Mouse (Mus musculus) lung, embryonic 16.5 days (tissue): ENCODE measurements around the gene Tubd1. TPM values are rescaled to one million over a fixed set of nuclear protein-coding genes. Genes with fewer than 3 reads are reported as not detected.

Experiments used
- ATAC-seq: fragments of 200-750 bp; cut with Nextera tagmentation; 2 replicates; pipeline ENCODE4 v1.8.0; 2017; ENCODE audit warnings: low read depth, mild to moderate bottlenecking, moderate library complexity
- H3K27ac ChIP-seq: fragments of 300-500 bp; sonication (generic); 2 replicates; pipeline ENCODE4 v1.5.1; 2014; ENCODE audit warnings: mild to moderate bottlenecking, control low read depth, low read length
- H3K27me3 ChIP-seq: fragments of 300-500 bp; sonication (generic); 2 replicates; pipeline ENCODE4 v1.6.1; 2014; ENCODE audit warnings: low read depth, low read length, mixed read lengths; ENCODE audit not compliant: control insufficient read depth, insufficient read depth
- H3K36me3 ChIP-seq: fragments of 300-500 bp; sonication (generic); 2 replicates; pipeline ENCODE4 v1.6.1; 2014; ENCODE audit warnings: low read length; ENCODE audit not compliant: control insufficient read depth, insufficient read depth
- H3K4me1 ChIP-seq: fragments of 300-500 bp; sonication (generic); replicated peaks from 2 replicates; pipeline ENCODE4 v1.6.1; 2014; ENCODE audit warnings: low read length, mixed read lengths; ENCODE audit not compliant: control insufficient read depth, insufficient read depth
- H3K4me2 ChIP-seq: fragments of 300-500 bp; sonication (generic); 2 replicates; pipeline ENCODE4 v1.6.1; 2014; ENCODE audit warnings: low read depth, low read length, control low read depth
- H3K4me3 ChIP-seq: fragments of 300-500 bp; sonication (generic); 2 replicates; pipeline ENCODE4 v1.5.1; 2014; ENCODE audit warnings: mild to moderate bottlenecking, low read length, control low read depth
- H3K9ac ChIP-seq: fragments of 300-500 bp; sonication (generic); 2 replicates; pipeline ENCODE4 v1.6.1; 2014; ENCODE audit warnings: low read length, control low read depth
- H3K9me3 ChIP-seq: fragments of 300-500 bp; sonication (generic); 2 replicates; pipeline ENCODE4 v1.6.1; 2016; ENCODE audit warnings: low read length; ENCODE audit not compliant: control insufficient read depth
- WGBS: fragments of 180-500 bp; shearing (Covaris S2); extraction: QIAGEN DNeasy Blood & Tissue Kit; methylation state at CpG from one replicate; pipeline ENCODE4 v1.1.7; 2014; 5-methylcytosine and 5-hydroxymethylcytosine counted together
- polyA plus RNA-seq: library from polyadenylated mRNA; unstranded; fragments of >200 nt; fragmentation: Nextera tagmentation; extraction: Ambion mirVana; gene quantifications from 2 replicates; pipeline ENCODE4 v1.2.1, GENCODE M21; 2015

Gene Tubd1
- polyA plus RNA-seq, 1 experiment from 2014 or later = 14.0 TPM

- no peak for ATAC-seq
- Histone ChIP-seq H3K9me3 (no peaks in the 10 kb centered on the region), H3K9ac (peak overlapping the region; percentile 83), H3K4me3 (peak overlapping the region; percentile 66), H3K4me1 (peaks cover 19% of the 10 kb centered on the region), H3K27me3 (no peaks in the 10 kb centered on the region), H3K36me3 (no peaks in the 10 kb centered on the region), H3K4me2 (peak overlapping the region; percentile 77), H3K27ac (peak overlapping the region; percentile 94)
- WGBS = 9% methylated on average over 12 of the region's 12 CpGs
Measured at GRCm38 (mm10) chr11:86586177-86586867, 41.5 kb downstream of the Tubd1 start.

- H3K27me3 ChIP-seq = no peaks in the 10 kb centered on the region
- peak overlapping the region; percentile 83 for H3K9ac ChIP-seq
- peak overlapping the region; percentile 94 for H3K27ac ChIP-seq
- peak overlapping the region; percentile 77 for H3K4me2 ChIP-seq
- H3K9me3 ChIP-seq = no peaks in the 10 kb centered on the region
- H3K4me3 ChIP-seq = peak overlapping the region; percentile 66
- WGBS = 2% methylated on average over 15 of the region's 15 CpGs
- peaks cover 16% of the 10 kb centered on the region for H3K4me1 ChIP-seq
- H3K36me3 ChIP-seq = no peaks in the 10 kb centered on the region
- ATAC-seq = peak; percentile 92
Measured at GRCm38 (mm10) chr11:86586868-86587792, 42.3 kb downstream of the Tubd1 start.

GRCm38 (mm10) chr11:86587830-86588229 lies 43.0 kb downstream of the Tubd1 start:
- Histone ChIP-seq H3K4me1 (peaks cover 21% of the 10 kb centered on the region), H3K4me3 (no peak overlapping the region; the same call in 1 of the 2 replicates), H3K27me3 (no peaks in the 10 kb centered on the region), H3K9me3 (no peaks in the 10 kb centered on the region), H3K4me2 (peak overlapping the region; percentile 77), H3K9ac (peak overlapping the region; percentile 44), H3K27ac (peak overlapping the region; percentile 94), H3K36me3 (no peaks in the 10 kb centered on the region)
- WGBS = 22% methylated on average over 7 of the region's 7 CpGs
- no peak for ATAC-seq

- Histone ChIP-seq H3K27ac (no peak overlapping the region), H3K4me3 (no peak overlapping the region), H3K9ac (no peak overlapping the region), H3K27me3 (no peaks in the 10 kb centered on the region), H3K36me3 (no peaks in the 10 kb centered on the region), H3K4me1 (peaks cover 29% of the 10 kb centered on the region), H3K4me2 (no peak overlapping the region), H3K9me3 (no peaks in the 10 kb centered on the region)
- ATAC-seq = no peak
- 89% methylated on average over 4 of the region's 4 CpGs for WGBS
Measured at GRCm38 (mm10) chr11:86588583-86589298, 44.0 kb downstream of the Tubd1 start.

- no peak overlapping the region for H3K4me3 ChIP-seq
- no peaks in the 10 kb centered on the region for H3K27me3 ChIP-seq
- H3K4me2 ChIP-seq = no peak overlapping the region
- WGBS = 75% methylated on average over 4 of the region's 4 CpGs
- H3K36me3 ChIP-seq = no peaks in the 10 kb centered on the region
- no peak overlapping the region for H3K9ac ChIP-seq
- no peak overlapping the region for H3K27ac ChIP-seq
- peaks cover 28% of the 10 kb centered on the region for H3K4me1 ChIP-seq
- ATAC-seq = no peak
- H3K9me3 ChIP-seq = no peaks in the 10 kb centered on the region
Measured at GRCm38 (mm10) chr11:86590066-86590465, 45.3 kb downstream of the Tubd1 start.

GRCm38 (mm10) chr11:86590579-86590978 lies 45.8 kb downstream of the Tubd1 start:
- H3K27ac ChIP-seq = no peak overlapping the region
- H3K9ac ChIP-seq = no peak overlapping the region
- H3K4me2 ChIP-seq = no peak overlapping the region
- H3K4me3 ChIP-seq = no peak overlapping the region
- ATAC-seq = no peak
- peaks cover 28% of the 10 kb centered on the region for H3K4me1 ChIP-seq
- no peaks in the 10 kb centered on the region for H3K9me3 ChIP-seq
- no peaks in the 10 kb centered on the region for H3K36me3 ChIP-seq
- H3K27me3 ChIP-seq = no peaks in the 10 kb centered on the region
- 70% methylated on average over 10 of the region's 10 CpGs for WGBS

- Histone ChIP-seq H3K4me2 (no peak overlapping the region), H3K36me3 (no peaks in the 10 kb centered on the region), H3K4me3 (no peak overlapping the region), H3K9ac (no peak overlapping the region), H3K4me1 (peaks cover 30% of the 10 kb centered on the region), H3K27ac (no peak overlapping the region), H3K27me3 (no peaks in the 10 kb centered on the region), H3K9me3 (no peaks in the 10 kb centered on the region)
- 73% methylated on average over 4 of the region's 4 CpGs for WGBS
- no peak for ATAC-seq
Measured at GRCm38 (mm10) chr11:86591301-86591845, 46.6 kb downstream of the Tubd1 start.

- H3K27ac ChIP-seq = peak overlapping the region; percentile 84
- 0 out of 2 replicates have a peak overlapping the region, but pooled peaks have one; percentile 34 for H3K9ac ChIP-seq
- no peaks in the 10 kb centered on the region for H3K9me3 ChIP-seq
- H3K4me3 ChIP-seq = no peak overlapping the region
- no peak for ATAC-seq
- H3K4me2 ChIP-seq = no peak overlapping the region
- H3K36me3 ChIP-seq = no peaks in the 10 kb centered on the region
- H3K27me3 ChIP-seq = no peaks in the 10 kb centered on the region
- WGBS = 77% methylated on average over 2 of the region's 2 CpGs
- H3K4me1 ChIP-seq = peaks cover 29% of the 10 kb centered on the region
Measured at GRCm38 (mm10) chr11:86591931-86592616, 47.3 kb downstream of the Tubd1 start.
